Mouse (Mus musculus) natural killer cell, adult 2 months (primary cell): ENCODE data around the gene Srsf9.
"Not testable (repeated sequence)": the region's sequence is repeated elsewhere in the genome, so short reads cannot be mapped to it uniquely, and the experiment has no call there.

ENCODE experiments used
- DNase-seq, 2 experiments: peaks; one replicate each; pipeline ENCODE4 v3.0.0; 2022; ENCODE audit warnings: low spot score in 2 of 2

The Srsf9 gene

DNA sequence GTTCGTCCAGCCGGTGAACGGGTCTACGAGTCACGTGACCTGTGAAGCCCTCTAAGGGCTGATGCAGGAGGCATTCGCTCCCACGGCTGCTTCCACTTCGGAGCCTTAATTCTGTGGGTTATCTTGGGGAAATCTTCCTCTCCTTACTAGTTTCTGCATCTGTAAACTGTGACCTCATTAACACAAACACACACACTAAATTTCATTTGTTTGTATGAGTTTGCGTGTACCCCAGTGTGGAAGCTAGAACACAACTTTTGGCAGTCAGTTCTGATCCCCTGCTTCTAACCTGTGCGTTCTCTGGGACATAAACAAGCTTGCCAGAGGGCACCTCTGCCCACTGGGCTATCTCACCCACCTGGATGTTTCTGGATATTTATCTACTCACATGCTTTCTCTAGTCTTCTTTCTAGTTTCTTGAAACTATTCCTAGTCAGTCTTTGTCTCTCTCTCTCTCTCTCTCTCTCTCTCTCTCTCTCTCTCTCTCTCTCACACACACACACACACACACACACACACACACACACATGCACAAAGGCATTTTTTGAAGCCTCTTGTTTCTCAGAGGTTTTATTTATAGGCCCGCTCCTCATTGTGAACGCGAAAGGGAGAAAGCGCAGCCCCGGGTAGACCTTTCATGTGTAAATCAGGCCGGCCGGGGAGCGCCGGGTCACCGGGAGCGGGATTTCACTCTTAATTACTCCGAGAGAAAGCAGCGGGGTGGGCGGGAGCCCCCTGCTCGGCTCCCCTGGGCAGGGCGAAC lies 46.6 kb downstream of the Srsf9 start:
- DNase-seq = no peak

DNA sequence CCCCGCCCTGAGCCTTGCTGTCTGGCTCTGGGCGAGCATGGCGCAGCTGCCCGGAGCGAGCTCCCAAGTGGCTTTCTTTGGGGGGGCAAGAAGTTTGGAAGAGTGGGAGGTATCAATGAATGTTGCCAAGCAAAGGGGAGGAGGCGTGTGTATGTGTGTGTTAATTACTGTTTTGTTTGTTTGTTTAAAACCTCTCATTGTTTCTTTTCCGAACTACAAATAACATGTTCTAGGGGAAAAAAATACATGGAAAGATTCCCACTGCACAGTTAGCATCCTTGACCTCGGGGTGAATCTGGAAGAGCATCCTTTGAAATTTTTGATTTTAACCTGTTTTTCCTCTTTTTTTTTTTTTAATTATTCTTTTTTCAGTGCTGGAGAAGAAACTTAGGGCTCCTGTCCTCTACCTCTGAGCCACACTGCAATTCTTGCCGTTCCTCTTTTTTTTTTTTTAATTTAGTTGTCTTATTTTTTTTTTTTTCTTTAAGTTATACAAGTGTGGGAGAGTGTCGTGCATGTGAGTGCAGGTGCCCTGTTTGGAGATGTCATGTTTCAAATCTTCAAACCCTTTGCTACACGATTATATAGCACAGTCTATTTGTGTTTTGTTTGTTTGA lies 47.3 kb downstream of the Srsf9 start:
- DNase-seq = no peak

DNA sequence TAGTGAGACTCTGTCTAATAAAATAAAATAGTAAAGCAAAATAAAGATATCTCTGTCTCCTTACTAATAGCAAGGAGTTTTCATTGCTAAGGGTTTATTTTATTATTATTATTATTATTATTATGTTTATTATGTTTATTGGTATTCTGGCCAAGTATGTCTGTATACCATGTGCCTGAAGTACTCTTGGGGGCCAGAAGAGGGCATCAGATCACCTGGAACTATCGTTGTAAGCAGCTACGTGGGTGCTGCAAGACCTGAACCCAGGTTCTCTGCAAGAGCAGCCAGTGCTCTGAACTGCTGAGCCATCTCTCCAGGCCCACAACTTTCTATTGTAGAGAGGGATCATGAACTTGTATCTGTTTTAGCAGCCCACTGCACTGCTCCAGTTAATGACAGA lies 48.5 kb downstream of the Srsf9 start:
- DNase-seq = no peak

DNA sequence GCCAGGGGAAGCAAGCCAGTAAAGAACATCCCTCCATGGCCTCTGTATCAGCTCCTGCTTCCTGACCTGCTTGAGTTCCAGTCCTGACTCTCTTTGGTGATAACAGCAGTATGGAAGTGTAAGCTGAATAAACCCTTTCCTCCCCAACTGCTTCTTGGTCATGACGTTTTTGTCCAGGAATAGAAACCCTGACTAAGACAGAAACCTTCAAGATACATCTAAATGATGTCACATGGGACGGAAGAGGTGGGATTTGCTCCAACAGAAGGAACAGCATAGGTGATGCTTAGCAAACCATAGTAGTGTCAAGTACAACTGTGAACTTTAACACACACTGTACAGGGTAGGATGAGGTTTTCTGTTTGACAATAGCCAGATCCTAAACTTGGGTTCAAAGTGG lies 51.9 kb downstream of the Srsf9 start:
- not testable (repeated sequence) for DNase-seq
